ENCODE assay signal across 18 mouse cellular contexts in genomic region chrX:7467985-7468384, GRCm38 (mm10).
DNase-seq lines count a peak whose midpoint lies in the region; ATAC-seq and TF ChIP-seq lines count a peak whose summit lies in the region.
"Had no signal": no experiment of that assay in that cellular context is flagged by ENCODE, and none has a peak within 500 bp of the region (broad histone marks: within the 10 kb centered on the region; RNA-seq: fewer than 3 reads in every experiment).

No protein-coding gene starts in this region.

- no peak overlapping the region for H3K4me3 ChIP-seq in kidney, embryonic 15.5 days (replicated peaks)
- H3K4me3 ChIP-seq in stomach, postnatal 0 days (ENCODE audit: low read depth, low read length) = no peak overlapping the region
- H3K4me3 ChIP-seq: forebrain, embryonic 15.5 days; heart, embryonic 13.5 days; limb, embryonic 10.5 days; liver, embryonic 12.5 days; midbrain, embryonic 10.5 days had no signal

- no peaks in the 10 kb centered on the region for H3K36me3 ChIP-seq in kidney, embryonic 15.5 days
- no peaks in the 10 kb centered on the region for H3K36me3 ChIP-seq in stomach, postnatal 0 days (ENCODE audit: control insufficient read depth, insufficient read depth, low read length)
- H3K36me3 ChIP-seq: forebrain, embryonic 15.5 days; heart, embryonic 13.5 days; limb, embryonic 10.5 days; liver, embryonic 12.5 days; midbrain, embryonic 10.5 days had no signal

- TF ChIP-seq CTCF in stomach, postnatal 0 days (IDR thresholded peaks at IDR 0.05; ENCODE audit: low read depth) = peak; percentile 39

- ATAC-seq in kidney, embryonic 15.5 days (replicated peaks; ENCODE audit: low FRiP score) = no peak
- no peak for ATAC-seq in stomach, postnatal 0 days (ENCODE audit: low FRiP score, low TSS enrichment)
- ATAC-seq in megakaryocyte-erythroid progenitor cell, adult 5-6 weeks (replicated peaks; ENCODE audit: low FRiP score, low TSS enrichment, poor library complexity, severe bottlenecking) = no peak
- ATAC-seq: forebrain, embryonic 15.5 days; hindbrain, embryonic 16.5 days; liver, embryonic 12.5 days had no signal

- no peak overlapping the region for H3K4me2 ChIP-seq in kidney, embryonic 15.5 days
- H3K4me2 ChIP-seq in stomach, postnatal 0 days (replicated peaks; ENCODE audit: low read depth) = no peak overlapping the region
- H3K4me2 ChIP-seq: forebrain, embryonic 15.5 days; heart, embryonic 13.5 days; liver, embryonic 12.5 days had no signal

- no peaks in the 10 kb centered on the region for H3K4me1 ChIP-seq in kidney, embryonic 15.5 days
- no peaks in the 10 kb centered on the region for H3K4me1 ChIP-seq in stomach, postnatal 0 days (replicated peaks; ENCODE audit: control insufficient read depth, insufficient read depth)
- H3K4me1 ChIP-seq: forebrain, embryonic 15.5 days; heart, embryonic 13.5 days; limb, embryonic 10.5 days; liver, embryonic 12.5 days; midbrain, embryonic 10.5 days had no signal

- no peak for TF ChIP-seq EP300 in stomach, postnatal 0 days (optimal IDR thresholded peaks at IDR 0.05)

- H3K27ac ChIP-seq in kidney, embryonic 15.5 days = no peak overlapping the region
- no peak overlapping the region for H3K27ac ChIP-seq in stomach, postnatal 0 days (replicated peaks)
- H3K27ac ChIP-seq: forebrain, embryonic 15.5 days; heart, embryonic 13.5 days; limb, embryonic 10.5 days; liver, embryonic 12.5 days; midbrain, embryonic 10.5 days had no signal

- no peaks in the 10 kb centered on the region for H3K9me3 ChIP-seq in kidney, embryonic 15.5 days (replicated peaks)
- no peaks in the 10 kb centered on the region for H3K9me3 ChIP-seq in stomach, postnatal 0 days (ENCODE audit: control insufficient read depth, low read length)
- H3K9me3 ChIP-seq: forebrain, embryonic 15.5 days; heart, embryonic 13.5 days; limb, embryonic 10.5 days; liver, embryonic 12.5 days; midbrain, embryonic 10.5 days had no signal

- peak; percentile 13 for DNase-seq in adrenal gland, postnatal 14 days
- no peak for DNase-seq in adrenal gland, adult 2 months
- peak; percentile 13 for DNase-seq in kidney, postnatal 10 days
- DNase-seq in lung, postnatal 36 days = peak; percentile 4
- DNase-seq in lung, postnatal 25 days (ENCODE audit: low spot score) = no peak
- no peak for DNase-seq in stomach, postnatal 0 days (ENCODE audit: low spot score)
- DNase-seq: cerebellum, postnatal 10 days; heart, postnatal 36 days; right cerebral cortex, postnatal 4 days; thymus, postnatal 4 days had no signal

- H3K27me3 ChIP-seq in kidney, embryonic 15.5 days = no peaks in the 10 kb centered on the region
- H3K27me3 ChIP-seq in stomach, postnatal 0 days (ENCODE audit: control insufficient read depth, insufficient read depth, low read length) = no peaks in the 10 kb centered on the region
- H3K27me3 ChIP-seq: forebrain, embryonic 15.5 days; heart, embryonic 13.5 days; liver, embryonic 12.5 days had no signal

- 32% methylated on average over 1 of the region's 1 CpGs for WGBS in kidney, embryonic 15.5 days
- whole genome bisulfite sequencing in stomach, postnatal 0 days = 43% methylated on average over 1 of the region's 1 CpGs

- H3K9ac ChIP-seq in kidney, embryonic 15.5 days = no peak overlapping the region
- H3K9ac ChIP-seq in stomach, postnatal 0 days (ENCODE audit: low read length) = no peak overlapping the region
- H3K9ac ChIP-seq: forebrain, embryonic 15.5 days; heart, embryonic 13.5 days; liver, embryonic 12.5 days had no signal

Comparison
In these comparisons a context has a peak if more than half of its experiments do, and no peak if none do; other contexts are left out.
1. DNase-seq: peak in adrenal gland, postnatal 14 days (single experiment), kidney, postnatal 10 days (single experiment) and lung, postnatal 36 days (single experiment); none in adrenal gland, adult 2 months (single experiment), lung, postnatal 25 days (single experiment) and stomach, postnatal 0 days (single experiment).